Mouse (Mus musculus): ENCODE measurements around the gene Glyat.

Glyat gene

GRCm38 (mm10) chr19:12684638-12685037 is 51.5 kb downstream of the Glyat start:
- no peak for DNase-seq (ENCODE audit: low spot score in 2 of 2)

GRCm38 (mm10) chr19:12685231-12685630 is 52.1 kb downstream of the Glyat start:
- DNase-seq (ENCODE audit: low spot score in 2 of 2) = no peak

- DNase-seq (ENCODE audit: low spot score in 2 of 2) = no peak
Observed at GRCm38 (mm10) chr19:12695590-12695989, 62.5 kb downstream of the Glyat start, which contains the start of gene Keg1. TSS of gene Keg1 (plus strand) at chr19:12695786.

GRCm38 (mm10) chr19:12696221-12696620 is 63.1 kb downstream of the Glyat start:
- DNase-seq (ENCODE audit: low spot score in 2 of 2) = no peak
